Mouse (Mus musculus): ENCODE measurements around the gene Zfp160.

DNA sequence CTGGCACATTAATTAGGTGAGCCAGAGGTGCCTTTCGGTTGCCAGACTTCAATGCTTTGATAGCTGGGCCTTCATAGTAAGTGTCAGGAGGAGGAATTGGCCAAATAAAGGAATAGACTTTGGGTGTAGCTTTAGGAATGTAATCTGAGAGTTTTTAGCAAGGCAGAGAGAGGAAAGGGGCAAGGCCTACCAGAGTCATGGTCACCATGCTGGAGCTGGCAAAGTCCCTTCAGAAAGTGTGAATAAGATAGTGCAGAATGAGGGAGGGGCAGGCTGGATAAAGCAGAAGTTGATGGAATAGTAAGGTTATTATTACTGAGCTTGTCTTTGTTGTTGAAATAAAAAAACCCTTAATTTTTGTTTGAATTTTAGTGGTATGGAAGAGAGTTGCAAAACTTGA is 1.0 kb downstream of the Zfp160 start:
- TF ChIP-seq CTCF (IDR thresholded peaks at IDR 0.05; ENCODE audit: control insufficient read depth, insufficient read depth, insufficient replicate concordance, low read depth, low read length), result no peak
- no peak for TF ChIP-seq POLR2A (IDR thresholded peaks at IDR 0.05; ENCODE audit: control insufficient read depth, low read depth, low read length)
